Mouse (Mus musculus) heart, postnatal 0 days (tissue): ENCODE results near the gene Patz1.

ENCODE experiments used
- CTCF ChIP-seq: IDR thresholded peaks from 2 replicates; pipeline ENCODE4 v1.5.1; 2016; ENCODE audit warnings: antibody characterized with exemption, control low read depth, low read depth
- EP300 ChIP-seq: IDR thresholded peaks from 2 replicates; pipeline ENCODE4 v1.6.1; 2016; ENCODE audit warnings: antibody characterized with exemption, low read depth

DNA sequence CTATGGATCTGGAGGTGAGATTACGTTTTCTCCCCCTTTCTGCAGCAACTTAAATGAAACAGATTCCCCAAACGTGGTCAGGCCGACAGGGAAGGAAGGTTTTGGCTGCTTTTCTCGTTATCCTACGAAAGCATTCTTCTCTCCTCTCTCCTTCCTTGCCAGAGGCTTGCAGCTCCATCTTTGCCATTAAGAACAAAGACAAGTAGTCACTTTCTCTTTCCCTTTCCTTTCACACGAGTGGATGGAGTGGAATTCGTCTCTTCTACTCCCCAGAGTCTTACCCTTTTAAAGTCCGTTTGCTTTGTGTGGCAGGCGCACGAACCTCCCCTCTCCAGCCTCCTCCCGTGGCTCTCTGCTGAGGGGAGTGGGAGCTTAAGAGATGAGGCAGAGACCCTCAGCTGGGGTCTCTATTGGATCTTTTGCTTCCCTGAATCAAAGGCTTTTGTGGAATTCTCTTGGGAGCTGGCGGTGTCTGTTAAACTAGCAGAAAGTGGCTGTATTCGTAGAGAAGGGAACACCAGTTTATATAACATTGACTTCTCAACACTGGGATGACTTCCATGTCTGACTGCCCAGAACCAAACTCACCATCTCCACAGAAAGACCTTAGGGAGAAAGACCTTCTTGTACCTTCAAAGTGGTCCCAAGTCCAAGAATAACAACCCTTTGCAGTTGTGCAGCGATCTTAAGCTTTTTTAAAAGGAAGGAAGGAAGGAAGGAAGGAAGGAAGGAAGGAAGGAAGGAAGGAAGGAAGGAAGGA, 42.5 kb downstream of the Patz1 start:
- TF ChIP-seq EP300: no peak
- TF ChIP-seq CTCF: no peak
